Mouse (Mus musculus): ENCODE measurements at regions not wholly inside any gene's neighbourhood (a gene's known extent, or its start where the extent isn't known, plus 50 kb on each side); places are given as distances from the start of the nearest gene placed in this dataset.

DNA sequence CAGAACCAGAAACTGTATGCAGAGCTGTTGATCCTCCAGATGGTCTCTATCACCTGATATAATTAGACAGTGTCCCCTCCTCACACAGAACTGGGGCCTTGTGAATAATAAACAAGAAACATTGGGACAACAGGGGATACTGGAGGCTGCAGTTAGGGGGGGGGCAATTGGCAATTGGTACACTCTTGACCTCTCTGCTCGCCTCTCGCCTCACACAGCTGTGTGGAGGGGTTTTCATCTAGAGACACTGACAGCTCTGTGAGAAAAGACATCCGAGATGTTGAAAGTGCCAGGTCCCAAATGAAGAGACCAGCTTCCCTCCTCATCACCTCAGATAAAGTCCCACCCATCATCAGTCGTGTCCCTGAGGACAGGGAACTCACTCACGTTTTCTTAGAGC lies 277.7 kb upstream of the Xylt1 start:
- TF ChIP-seq CTCF (IDR thresholded peaks at IDR 0.05; ENCODE audit: control insufficient read depth, insufficient read depth, low read length): no peak
- TF ChIP-seq POLR2A (IDR thresholded peaks at IDR 0.05; ENCODE audit: borderline replicate concordance, control insufficient read depth, low read depth, low read length): no peak
